Mouse (Mus musculus) mouse embryonic stem cell (cell line): ENCODE measurements around the gene Gsk3a.

Experiments
- in situ Hi-C, 2 experiments: fragments of 300-500 bp; cut with MboI; formaldehyde crosslinking; loops; 1 replicate in 1 of 2; 3 replicates in 1 of 2; pipeline ENCODE4 v1.14.3; 2019 to 2020; ENCODE audit warnings: low sequenced_read_pairs in 2 of 2, low pct_unique_long_range_greater_than_20kb in 1 of 2, mixed read lengths in 1 of 2; ENCODE audit not compliant: unreplicated experiment in 1 of 2

The Gsk3a gene

GRCm38 (mm10) chr7:25233061-25233460 lies 4.6 kb downstream of the Gsk3a start:
- in situ Hi-C loops, result no loop called here

GRCm38 (mm10) chr7:25232101-25232648 lies 5.5 kb downstream of the Gsk3a start:
- in situ Hi-C loops, result no loop called here

- in situ Hi-C loops, result no loop called here
These were observed 6.9 kb downstream of the Gsk3a start for GRCm38 (mm10) chr7:25230690-25231285.

- in situ Hi-C loops, result no loop called here
These were observed 9.9 kb downstream of the Gsk3a start for GRCm38 (mm10) chr7:25227523-25228300.

GRCm38 (mm10) chr7:25222275-25222967 lies 15.2 kb downstream of the Gsk3a start:
- in situ Hi-C loops, result no loop called here

- in situ Hi-C loops, result no loop called here
These were observed 16.4 kb downstream of the Gsk3a start, which contains the start of gene Zfp526 for GRCm38 (mm10) chr7:25221102-25221883. Gene Zfp526, plus strand, starts transcription at chr7:25221425.

DNA sequence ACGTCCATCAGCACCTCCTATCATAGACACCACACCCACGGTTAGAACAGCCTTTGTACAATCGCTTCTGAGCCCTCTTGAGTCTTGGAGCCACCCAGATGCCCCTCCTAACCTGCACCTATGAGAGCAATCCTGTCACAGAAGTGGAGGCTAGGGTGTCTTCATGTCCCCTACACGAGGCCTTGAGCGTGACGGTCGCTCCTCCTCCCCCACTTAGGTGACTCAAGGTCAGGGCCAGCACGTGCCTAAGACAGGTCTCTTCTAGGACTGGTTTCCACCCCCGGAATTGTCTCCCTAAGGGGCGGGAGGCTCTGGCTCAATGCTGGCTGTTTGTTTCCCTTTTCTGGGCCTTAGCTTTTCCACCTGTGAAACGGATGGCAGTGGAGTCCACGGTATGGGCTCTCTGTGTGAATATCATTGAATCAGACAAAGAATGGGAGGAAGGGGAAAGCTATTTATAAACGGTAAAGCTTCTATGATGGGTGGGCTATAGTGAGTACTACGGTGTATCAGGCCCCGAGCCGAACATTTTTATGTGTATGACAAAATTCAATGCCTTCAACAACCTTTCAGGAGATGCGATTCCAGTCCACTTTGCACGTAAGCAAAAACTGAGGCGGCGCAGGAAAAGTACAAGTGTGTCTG lies 17.1 kb downstream of the Gsk3a start, which contains the start of gene Dedd2:
Gene Dedd2 (minus strand): TSS at position 159 of the 645 bp plus-strand sequence.
- in situ Hi-C loops, result no loop called here

- in situ Hi-C loops, result no loop called here
These were observed 17.7 kb downstream of the Gsk3a start for GRCm38 (mm10) chr7:25219756-25220456.

- in situ Hi-C loops, result no loop called here
These were observed 18.3 kb downstream of the Gsk3a start for GRCm38 (mm10) chr7:25219416-25219750.

- in situ Hi-C loops, result no loop called here
These were observed 18.8 kb downstream of the Gsk3a start for GRCm38 (mm10) chr7:25218705-25219415.

DNA sequence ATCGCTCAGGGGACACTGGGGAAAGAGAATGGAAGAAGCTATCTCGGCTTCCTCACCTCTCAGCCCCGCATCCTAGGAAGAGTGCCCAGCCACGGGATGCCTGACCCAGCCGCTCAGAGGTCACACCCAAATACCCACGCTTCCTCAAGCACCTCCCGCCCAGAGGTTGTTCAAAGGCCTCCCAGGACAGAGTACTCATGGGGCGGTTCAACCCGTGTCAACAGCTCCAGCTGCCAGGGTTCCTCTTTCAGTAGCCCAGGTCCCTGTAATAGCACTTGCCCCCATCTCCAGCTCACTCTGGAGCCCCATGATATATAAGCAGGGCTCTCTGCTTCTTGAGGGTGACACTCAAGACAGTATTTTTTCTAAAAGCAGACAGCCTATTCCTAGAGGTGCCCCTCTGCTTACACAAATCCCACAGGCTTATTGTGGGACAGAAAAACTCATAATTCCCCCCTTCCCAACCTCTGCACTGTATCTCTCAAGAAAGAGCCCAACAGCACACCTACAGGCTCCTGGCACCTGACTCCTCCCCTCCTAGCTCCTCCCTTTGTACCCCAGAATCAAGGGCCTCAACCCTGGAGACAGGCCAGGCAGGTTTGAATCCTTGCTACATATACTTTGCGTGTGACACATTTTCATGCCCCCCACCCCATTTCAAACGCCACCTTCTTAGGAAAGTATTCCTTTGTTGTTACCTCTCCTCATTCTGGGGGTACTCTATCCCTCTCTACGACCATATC lies 19.8 kb downstream of the Gsk3a start:
- in situ Hi-C loops, result no loop called here

DNA sequence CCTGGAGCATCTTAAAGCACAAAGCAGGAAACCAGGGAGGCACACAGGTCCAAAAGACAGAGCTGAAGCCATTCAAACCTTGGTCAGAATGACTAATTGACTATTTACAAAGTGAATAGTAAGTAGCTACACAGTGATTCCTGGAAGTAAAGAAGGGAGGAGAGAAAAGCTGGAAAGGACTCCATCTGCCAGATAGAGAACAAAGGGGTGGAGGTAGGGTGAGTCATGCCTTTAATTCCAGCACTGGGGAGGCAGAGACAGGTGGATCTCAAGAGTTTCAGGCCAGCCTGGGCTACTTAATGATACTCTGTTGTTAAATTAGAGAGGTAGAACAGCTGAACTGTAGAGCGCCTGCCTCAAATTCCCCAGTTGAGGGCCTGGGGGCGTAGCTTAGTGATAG lies 23.5 kb downstream of the Gsk3a start:
- in situ Hi-C loops, result no loop called here

DNA sequence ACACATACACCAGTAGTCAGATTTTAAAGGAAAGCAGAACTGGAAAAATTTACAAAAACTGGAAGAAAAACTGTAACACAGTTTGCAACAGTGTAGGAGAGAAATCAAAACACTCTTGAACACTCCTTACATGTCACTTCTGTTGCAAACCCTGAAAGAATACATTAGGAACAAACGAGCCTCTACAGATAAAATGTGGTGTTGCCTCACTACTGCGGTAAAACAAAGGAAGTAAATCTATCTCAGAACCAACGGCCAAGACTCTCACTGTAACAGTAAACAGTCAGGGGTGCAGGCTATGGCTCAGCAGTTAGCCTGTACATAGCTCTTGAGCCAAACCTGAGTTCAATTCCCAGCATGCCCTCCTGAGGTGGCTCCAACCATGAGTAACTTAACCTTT lies 24.6 kb downstream of the Gsk3a start:
- in situ Hi-C loops, result no loop called here

- in situ Hi-C loops, result no loop called here
These were observed 27.2 kb downstream of the Gsk3a start for GRCm38 (mm10) chr7:25210482-25210881.

DNA sequence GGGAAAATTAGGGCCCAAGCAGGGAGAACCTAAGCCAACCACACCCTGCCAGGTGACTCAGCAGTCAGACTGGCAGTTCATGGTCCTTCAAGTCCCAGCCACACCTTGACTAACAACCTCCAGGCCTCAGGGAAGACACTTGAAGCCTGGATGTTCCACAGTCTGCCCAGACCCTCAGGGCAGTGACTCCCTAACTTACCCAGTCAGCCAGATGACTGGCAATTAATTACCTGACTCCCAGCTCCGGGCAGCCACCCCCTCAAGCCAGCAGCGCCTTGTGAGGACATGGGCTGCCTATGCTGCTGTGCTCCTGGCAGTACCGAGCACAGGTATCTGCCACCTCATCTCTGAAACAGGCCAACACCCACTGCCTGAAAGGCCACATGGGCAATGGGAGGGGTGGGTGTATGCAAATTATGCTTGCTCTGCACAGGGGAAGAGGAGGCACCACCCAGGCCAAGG lies 28.5 kb downstream of the Gsk3a start:
- in situ Hi-C loops, result no loop called here

- in situ Hi-C loops, result no loop called here
These were observed 31.4 kb downstream of the Gsk3a start for GRCm38 (mm10) chr7:25206094-25206830.
